Mouse (Mus musculus) regulatory T cell (primary cell): ENCODE data around the gene Atg13.

ENCODE experiments used
- in situ Hi-C: fragments of 300-600 bp; cut with MboI, MseI; formaldehyde crosslinking; loops from one replicate; pipeline ENCODE4 v1.15.1; 2025; ENCODE audit warnings: high pct_unique_total_duplicates

Gene Atg13

GRCm38 (mm10) chr2:91710272-91711234 lies at the start of gene Atg13, which contains the start of gene Harbi1:
Atg13 (minus strand) TSS chr2:91710576.
Harbi1 (plus strand) TSS chr2:91710852.
- in situ Hi-C loops, result no loop called here

- in situ Hi-C loops, result no loop called here
Observed at GRCm38 (mm10) chr2:91749811-91750261, 39.5 kb upstream of the Atg13 start.

GRCm38 (mm10) chr2:91744686-91745085 lies 34.3 kb upstream of the Atg13 start:
- in situ Hi-C loops, result no loop called here

GRCm38 (mm10) chr2:91739586-91739985 lies 29.2 kb upstream of the Atg13 start:
- in situ Hi-C loops, result no loop called here

- in situ Hi-C loops, result no loop called here
Observed at GRCm38 (mm10) chr2:91735221-91735620, 24.8 kb upstream of the Atg13 start.

- in situ Hi-C loops, result loop anchor here (5.0 kb wide), 1 partner anchor 78 kb away; no protein-coding TSS in a partner anchor
Observed at GRCm38 (mm10) chr2:91729971-91730821, 19.8 kb upstream of the Atg13 start, which contains the start of gene Ambra1. Ambra1 (plus strand) TSS chr2:91730134.

GRCm38 (mm10) chr2:91729571-91729970 lies 19.2 kb upstream of the Atg13 start:
- in situ Hi-C loops, result loop anchor here (5.0 kb wide), 1 partner anchor 77 kb away; no protein-coding TSS in a partner anchor

GRCm38 (mm10) chr2:91727011-91727410 lies 16.6 kb upstream of the Atg13 start:
- in situ Hi-C loops, result loop anchor here (5.0 kb wide), 1 partner anchor 75 kb away; no protein-coding TSS in a partner anchor

- in situ Hi-C loops, result loop anchor here (5.0 kb wide), 1 partner anchor 73 kb away; no protein-coding TSS in a partner anchor
Observed at GRCm38 (mm10) chr2:91725476-91725875, 15.1 kb upstream of the Atg13 start.

- in situ Hi-C loops, result loop anchor here (5.0 kb wide), 1 partner anchor 72 kb away; no protein-coding TSS in a partner anchor
Observed at GRCm38 (mm10) chr2:91724716-91725115, 14.3 kb upstream of the Atg13 start.

- in situ Hi-C loops, result no loop called here
Observed at GRCm38 (mm10) chr2:91723951-91724350, 13.6 kb upstream of the Atg13 start.

GRCm38 (mm10) chr2:91723382-91723781 lies 13.0 kb upstream of the Atg13 start:
- in situ Hi-C loops, result no loop called here

- in situ Hi-C loops, result no loop called here
Observed at GRCm38 (mm10) chr2:91718276-91718675, 7.9 kb upstream of the Atg13 start.

- in situ Hi-C loops, result no loop called here
Observed at GRCm38 (mm10) chr2:91714921-91715320, 4.5 kb upstream of the Atg13 start.

GRCm38 (mm10) chr2:91711256-91711925 lies 1.0 kb upstream of the Atg13 start:
- in situ Hi-C loops, result no loop called here

- in situ Hi-C loops, result no loop called here
Observed at GRCm38 (mm10) chr2:91708361-91708760, 2.0 kb downstream of the Atg13 start.

GRCm38 (mm10) chr2:91706456-91706855 lies 3.9 kb downstream of the Atg13 start:
- in situ Hi-C loops, result no loop called here

- in situ Hi-C loops, result no loop called here
Observed at GRCm38 (mm10) chr2:91705736-91706135, 4.6 kb downstream of the Atg13 start.

GRCm38 (mm10) chr2:91701366-91701765 lies 9.0 kb downstream of the Atg13 start:
- in situ Hi-C loops, result no loop called here

- in situ Hi-C loops, result no loop called here
Observed at GRCm38 (mm10) chr2:91699225-91699624, 11.2 kb downstream of the Atg13 start.

GRCm38 (mm10) chr2:91696225-91696590 lies 14.2 kb downstream of the Atg13 start:
- in situ Hi-C loops, result no loop called here
